Mouse (Mus musculus) E14TG2a.4 (cell line): ENCODE measurements around the gene Tinf2.

Experiments
- CTCF ChIP-seq: conservative IDR thresholded peaks from 2 replicates; pipeline ENCODE4 v1.5.1; 2014; ENCODE audit warnings: low read length
- NANOG ChIP-seq: IDR thresholded peaks from 2 replicates; pipeline ENCODE4 v1.6.1; 2014; ENCODE audit warnings: borderline replicate concordance, low read length, mixed read lengths

DNA sequence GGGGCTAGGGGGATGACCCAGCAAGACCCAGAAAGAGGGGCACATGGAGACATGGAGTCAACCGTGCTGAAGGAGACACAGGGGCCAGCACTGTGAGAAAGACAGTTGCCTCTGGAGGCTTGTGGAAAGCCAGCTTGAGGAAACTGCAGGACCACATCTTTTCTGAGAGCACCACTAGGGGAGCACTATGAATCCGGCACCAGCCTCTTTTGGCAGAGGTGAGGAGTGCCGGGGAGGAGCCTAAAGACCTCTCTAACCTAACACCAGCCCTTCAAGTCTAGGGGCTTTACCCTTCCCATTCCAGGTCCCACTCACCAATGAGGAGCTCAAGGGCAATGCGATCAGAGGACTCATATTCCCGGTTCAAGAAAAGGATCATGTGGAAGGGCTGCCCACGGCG is 30.2 kb upstream of the Tinf2 start:
- TF ChIP-seq CTCF (peak; percentile 17; the same call in 1 of the 2 replicates), NANOG (no peak)
